Mouse (Mus musculus) layer of hippocampus, postnatal 10 days (tissue): ENCODE results near the gene Arsb. TPM values are rescaled to one million over a fixed set of nuclear protein-coding genes. Genes with fewer than 3 reads are reported as not detected.

Source experiments
- DNase-seq, 2 experiments: peaks; one replicate each; pipeline ENCODE4 v3.0.0; 2021; ENCODE audit warnings: low spot score in 2 of 2
- total RNA-seq, 2 experiments: library from RNA; stranded (reverse); gene quantifications; 2 replicates each; pipeline ENCODE4 v1.2.3; 2021

Gene Arsb
- total RNA-seq, 2 experiments from 2014 or later, result 78.8 to 84.6 TPM

DNA sequence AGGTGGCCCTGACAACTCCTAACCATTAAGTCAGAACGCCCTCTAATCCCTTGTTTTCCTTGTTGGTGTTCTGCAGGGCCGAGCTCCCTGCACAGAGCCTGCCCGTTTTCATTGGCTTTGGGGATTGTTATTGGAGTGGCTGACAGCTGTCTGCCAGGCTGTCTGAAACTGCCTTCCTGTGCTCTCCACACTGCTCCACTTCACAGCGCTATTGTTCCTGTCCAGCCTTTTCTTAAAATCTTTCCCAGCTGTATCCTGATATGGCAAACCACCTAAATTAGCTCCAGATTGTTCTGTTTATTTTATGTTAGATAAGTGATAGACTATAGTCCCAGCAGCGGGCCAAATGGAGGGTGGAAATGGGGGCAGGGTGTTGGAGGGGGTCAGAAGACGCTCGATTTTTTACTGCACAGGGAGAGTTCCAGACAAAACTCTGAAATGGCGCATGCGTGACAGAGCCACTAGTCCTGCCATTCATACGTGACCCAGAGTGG, 67.8 kb downstream of the Arsb start:
- peak; percentile 28 to 51 for DNase-seq

- DNase-seq, result no peak
These were observed 68.3 kb downstream of the Arsb start for GRCm38 (mm10) chr13:93839721-93840120.

- DNase-seq, result no peak
These were observed 68.7 kb downstream of the Arsb start for GRCm38 (mm10) chr13:93840146-93840545.

- no peak for DNase-seq
These were observed 75.5 kb downstream of the Arsb start for GRCm38 (mm10) chr13:93846831-93847518.

GRCm38 (mm10) chr13:93847614-93848013, 76.2 kb downstream of the Arsb start:
- DNase-seq, result no peak

DNA sequence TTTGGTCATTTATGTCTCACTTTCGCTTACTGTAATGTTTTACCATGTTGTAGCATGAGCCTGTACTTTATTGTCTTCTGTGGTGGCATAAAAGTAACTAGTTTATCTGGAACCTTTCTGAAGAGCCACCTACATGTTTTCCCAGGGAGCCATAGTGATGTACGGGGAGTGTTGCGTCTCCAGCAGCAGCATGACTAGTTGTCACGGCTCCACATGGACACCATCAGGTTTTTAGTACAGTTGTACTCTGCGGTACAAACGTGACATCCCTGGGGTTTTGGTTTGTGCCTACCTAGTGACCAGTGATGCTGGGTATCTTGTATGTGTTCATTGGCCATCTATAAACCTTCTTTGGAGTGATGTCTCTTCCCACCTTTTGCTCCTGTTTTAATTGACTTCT, 77.2 kb downstream of the Arsb start:
- DNase-seq, result no peak

- no peak for DNase-seq
These were observed 78.4 kb downstream of the Arsb start for GRCm38 (mm10) chr13:93849751-93850355.

DNA sequence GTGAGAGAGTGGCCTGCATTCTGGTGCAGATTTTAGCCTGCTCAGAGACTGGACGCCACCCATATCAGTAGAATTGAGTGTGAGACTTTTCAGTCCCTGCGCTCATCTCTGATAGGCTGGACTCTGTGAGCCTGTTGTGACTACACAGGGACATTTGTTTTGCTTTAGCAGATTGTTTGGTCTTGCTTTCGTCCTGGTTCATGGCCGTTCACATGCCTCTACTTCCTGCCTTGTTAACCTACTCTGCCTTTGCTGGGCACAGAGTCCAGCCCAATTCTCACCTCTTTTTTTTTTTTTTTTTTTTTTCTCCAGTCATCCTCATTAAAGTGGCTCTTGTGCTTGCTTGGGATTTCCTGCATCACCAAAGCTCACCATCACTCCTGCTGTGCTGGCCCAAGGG, 79.2 kb downstream of the Arsb start:
- no peak for DNase-seq

DNA sequence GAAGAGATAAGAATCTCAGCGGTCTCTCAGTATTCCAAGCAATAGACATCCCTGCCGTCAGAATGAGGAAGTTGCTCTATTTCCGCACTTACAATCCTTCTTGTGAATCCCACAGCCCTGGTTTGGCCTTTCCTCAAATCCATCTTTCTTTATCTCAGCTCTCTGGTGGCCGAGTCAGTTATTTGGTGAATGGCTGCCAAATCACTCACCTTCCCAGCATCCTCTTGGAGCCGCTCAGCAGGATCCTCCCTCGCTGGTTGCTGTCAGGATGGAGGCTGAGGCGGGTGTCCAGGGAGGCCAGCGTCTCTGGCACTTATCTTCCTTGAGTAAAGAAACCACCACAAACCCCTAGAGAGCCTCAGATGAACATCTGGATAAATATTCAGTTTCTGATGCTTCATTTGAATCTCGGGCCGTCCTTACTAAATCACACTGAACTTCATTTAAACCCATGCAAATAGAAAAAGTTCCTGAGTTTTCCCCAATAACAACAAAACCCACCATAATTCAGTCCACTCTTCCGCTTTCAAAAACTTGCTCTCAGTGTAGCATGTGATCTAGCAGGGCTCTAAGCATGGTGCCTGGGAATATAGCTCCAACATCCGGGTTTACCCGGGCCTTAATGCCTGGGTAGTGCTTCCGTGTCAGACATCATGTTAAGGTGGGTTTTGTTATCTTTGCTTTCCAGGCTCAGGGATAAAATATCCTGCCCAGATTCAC, 81.1 kb downstream of the Arsb start:
- DNase-seq, result no peak

GRCm38 (mm10) chr13:93853767-93854166, 82.3 kb downstream of the Arsb start:
- no peak for DNase-seq

GRCm38 (mm10) chr13:93854325-93854724, 82.9 kb downstream of the Arsb start:
- no peak for DNase-seq

DNA sequence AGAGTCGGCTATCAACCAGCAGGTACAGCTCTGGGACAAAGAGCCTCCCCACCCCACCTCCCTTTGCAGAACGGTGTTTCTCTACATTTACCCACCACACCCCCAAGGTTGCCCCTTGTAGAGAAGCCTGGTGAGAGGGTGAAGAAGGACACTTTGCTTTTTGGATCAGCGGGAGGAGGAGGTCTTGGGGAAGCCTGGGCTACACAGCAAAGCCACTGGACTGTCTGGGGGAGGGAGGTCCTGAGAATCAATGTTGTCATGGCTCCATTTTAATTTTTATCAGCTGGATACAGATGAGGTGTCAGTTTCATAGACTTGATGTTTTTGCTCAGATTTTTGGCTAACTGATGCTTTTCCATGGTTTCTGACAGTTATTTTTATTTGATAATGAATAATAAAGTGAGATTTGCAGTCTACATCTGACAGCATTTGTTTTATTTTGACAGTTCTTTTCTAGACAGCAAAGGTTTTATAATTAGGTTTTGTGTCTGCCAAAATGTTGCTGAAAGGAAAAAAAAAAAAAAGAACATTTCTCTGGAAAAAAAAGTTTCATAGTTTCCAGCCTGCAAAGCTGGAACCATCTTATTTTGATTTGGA, 83.6 kb downstream of the Arsb start:
- no peak for DNase-seq

DNA sequence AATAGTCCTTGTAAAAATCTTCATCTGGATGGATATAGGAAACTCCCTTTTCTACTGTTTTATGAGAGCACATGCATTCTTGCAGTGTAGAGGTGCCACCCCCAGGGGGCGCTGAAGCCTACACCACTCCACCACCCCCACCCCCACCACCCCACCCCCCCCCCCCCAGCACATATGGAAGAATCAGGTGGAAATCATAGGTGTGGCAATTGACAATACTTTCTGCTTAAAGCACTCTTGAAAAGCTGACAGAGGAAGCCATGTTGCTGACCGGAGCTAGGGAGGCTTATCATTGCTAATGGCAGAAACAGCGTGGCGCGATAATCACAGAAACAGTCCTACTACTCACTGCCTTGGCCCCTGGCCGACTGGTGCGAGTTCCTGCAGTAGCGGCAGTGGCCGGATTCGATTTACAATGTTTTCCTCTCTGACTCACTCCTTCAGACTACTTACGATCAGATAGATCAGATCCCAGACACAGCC, 84.3 kb downstream of the Arsb start:
- DNase-seq, result peak in 1 of 2 experiments; percentile 49

DNA sequence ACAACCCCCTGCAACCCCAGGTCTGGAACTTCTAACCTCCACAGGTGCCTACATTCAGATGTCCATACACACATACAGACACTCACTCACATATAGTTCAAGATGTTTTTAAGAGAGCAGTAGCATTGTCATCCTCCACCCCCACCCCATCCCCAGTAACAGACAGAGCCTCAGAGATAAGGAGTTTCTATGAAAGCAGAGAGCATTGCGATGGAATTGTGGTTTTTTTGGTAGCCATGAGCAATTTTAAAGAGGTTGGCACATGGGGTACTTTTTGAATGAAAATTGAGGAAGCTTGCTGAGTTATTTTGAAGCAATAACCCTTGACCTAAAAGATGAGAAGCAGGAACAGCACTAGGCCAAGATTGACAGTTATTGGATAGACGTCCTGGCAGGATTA, 89.8 kb downstream of the Arsb start:
- no peak for DNase-seq

DNA sequence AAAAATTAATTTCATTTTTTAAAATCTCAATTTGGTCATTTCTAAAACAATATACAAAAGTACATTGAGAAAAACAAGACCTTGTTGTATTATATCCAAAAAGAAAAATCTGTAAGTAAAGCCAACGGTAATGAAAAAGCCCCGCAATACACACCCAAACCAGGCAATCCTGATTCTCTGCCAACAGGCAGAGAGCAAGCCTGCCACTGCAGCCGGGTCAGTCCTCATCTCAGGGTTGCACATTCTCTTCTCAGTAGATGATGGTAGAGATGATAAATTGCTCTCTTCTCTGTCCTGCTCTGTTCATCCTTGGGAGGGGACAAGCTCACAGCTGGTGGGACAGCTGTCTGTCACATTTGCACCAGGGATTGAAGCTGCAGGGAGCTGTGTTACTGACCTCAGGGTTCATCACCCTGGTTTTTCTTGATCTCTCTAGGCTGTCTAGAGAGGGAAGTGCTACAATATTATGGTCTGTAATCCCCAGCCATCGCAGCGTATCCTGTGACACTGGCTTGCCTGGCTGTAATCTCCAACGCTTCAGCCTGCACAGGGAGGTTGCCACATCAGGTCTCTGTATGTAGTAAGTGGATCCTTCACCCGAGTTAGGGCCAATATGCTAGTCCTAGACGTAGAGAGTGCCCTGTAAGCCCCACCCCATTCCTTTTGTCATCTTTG, 92.8 kb downstream of the Arsb start:
- DNase-seq, result no peak

DNA sequence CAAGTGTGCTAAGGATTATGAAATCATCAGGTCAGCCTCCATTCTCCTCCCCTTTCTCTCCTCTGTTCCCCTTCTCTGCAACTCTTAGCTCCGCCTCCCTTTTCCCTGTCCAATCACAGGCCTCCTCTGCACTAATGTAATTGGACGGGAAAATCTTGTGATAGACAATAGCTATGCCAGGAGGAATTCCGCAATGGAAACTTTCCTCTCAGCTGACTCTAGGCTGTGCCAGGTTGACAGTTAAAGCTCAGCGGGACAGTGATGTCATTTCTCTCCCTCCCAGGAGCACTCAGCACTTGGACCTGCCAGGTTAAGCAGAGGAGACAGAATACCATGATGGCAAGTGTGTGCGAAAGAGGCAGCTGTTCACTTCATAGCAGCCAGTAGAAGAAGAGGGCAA, 95.2 kb downstream of the Arsb start:
- DNase-seq, result no peak

- no peak for DNase-seq
These were observed 100.3 kb downstream of the Arsb start for GRCm38 (mm10) chr13:93871681-93872080.

DNA sequence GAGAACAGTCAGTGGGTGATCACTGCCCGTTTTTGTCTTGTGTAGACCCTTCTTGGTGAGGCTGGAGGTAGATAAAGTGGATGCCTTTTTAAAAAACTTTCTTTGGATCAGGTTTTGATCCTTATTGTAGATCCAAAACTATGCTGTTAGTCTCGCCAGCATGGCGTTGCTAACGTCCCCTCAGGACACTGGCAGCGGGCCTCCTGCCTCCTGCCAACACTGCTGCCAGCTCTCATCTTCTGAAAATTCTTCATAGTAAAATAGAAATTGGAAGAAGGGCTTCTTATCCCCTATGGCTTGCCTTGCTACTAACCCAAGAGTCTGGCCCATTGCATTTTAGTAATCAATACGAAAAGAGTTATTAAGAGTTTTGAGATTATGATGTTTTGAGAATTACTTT, 101.2 kb downstream of the Arsb start:
- no peak for DNase-seq

DNA sequence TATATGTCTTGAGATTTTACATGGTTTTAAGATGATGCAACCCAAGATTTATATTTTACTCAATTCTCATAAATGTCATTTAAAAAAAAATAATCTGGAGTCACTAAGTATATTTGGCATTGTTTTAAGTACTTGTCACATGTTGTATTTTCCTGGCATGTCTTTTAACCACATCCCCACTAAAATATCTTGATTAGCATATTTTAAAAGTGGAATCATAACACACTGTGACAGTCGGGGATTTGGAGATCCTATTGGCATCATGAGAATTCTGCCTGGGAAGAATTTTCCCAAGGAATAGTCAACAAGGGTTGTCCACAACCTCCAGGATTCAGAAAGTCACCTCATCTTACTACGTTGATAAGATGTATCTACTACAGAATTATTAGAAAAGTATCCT, 106.5 kb downstream of the Arsb start:
- DNase-seq, result no peak

GRCm38 (mm10) chr13:93879426-93879825, 108.0 kb downstream of the Arsb start:
- DNase-seq, result no peak

- no peak for DNase-seq
These were observed 110.7 kb downstream of the Arsb start for GRCm38 (mm10) chr13:93882132-93882531.
